ENCODE assay signal across 17 mouse cellular contexts in the genomic region with DNA sequence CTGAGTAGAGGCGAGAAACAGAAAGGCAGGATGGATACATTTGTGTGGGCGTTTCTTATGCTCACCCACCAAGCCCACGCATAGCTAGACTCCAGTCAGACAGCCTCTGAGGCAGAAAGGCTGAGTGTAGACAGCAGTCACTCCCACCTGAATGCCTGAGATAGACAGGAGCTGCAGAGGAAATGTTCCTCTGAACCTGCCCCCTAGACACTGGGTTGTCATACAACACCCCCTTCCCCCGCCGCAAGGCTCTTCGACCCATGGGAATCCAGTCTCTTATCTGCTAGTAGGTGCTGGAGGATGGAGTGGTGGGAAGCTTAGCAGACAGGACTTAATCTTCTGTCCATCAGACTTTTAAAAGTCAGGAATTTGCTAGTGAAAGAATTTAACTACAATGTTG.
DNase-seq lines count a peak whose midpoint lies in the region; ATAC-seq and TF ChIP-seq lines count a peak whose summit lies in the region.
"Had no signal": no experiment of that assay in that cellular context is flagged by ENCODE, and none has a peak within 500 bp of the region (broad histone marks: within the 10 kb centered on the region; RNA-seq: fewer than 3 reads in every experiment).

No protein-coding gene starts in this region.

- DNase-seq in heart, postnatal 4 days: no peak
- DNase-seq in kidney, postnatal 14 days: no peak
- DNase-seq in ES-E14 (ENCODE audit: low read depth, low spot score): peak; percentile 22
- no peak for DNase-seq in limb, embryonic 10.5 days (ENCODE audit: low spot score)
- DNase-seq in cerebellum, postnatal 4 days (ENCODE audit: low spot score in 2 of 2): no peak
- no peak for DNase-seq in embryo, embryonic 10.5 days (ENCODE audit: low spot score)
- DNase-seq: cerebellum, adult 11-12 months; cerebellum, postnatal 25 days; kidney, adult 11 months; lung, postnatal 10 days; right cerebral cortex, postnatal 14 days had no signal

- H3K4me3 ChIP-seq in heart, embryonic 12.5 days: no peak overlapping the region
- H3K4me3 ChIP-seq in kidney, embryonic 16.5 days (ENCODE audit: low read length): no peak overlapping the region
- H3K4me3 ChIP-seq in ES-E14 (ENCODE audit: insufficient read depth in 1 of 2, low read depth in 1 of 2, low read length in 2 of 2, poor library complexity in 1 of 2, severe bottlenecking in 1 of 2): no peak overlapping the region
- no peak overlapping the region for H3K4me3 ChIP-seq in limb, embryonic 10.5 days
- H3K4me3 ChIP-seq: forebrain, embryonic 15.5 days; stomach, embryonic 15.5 days had no signal

- peaks cover 36% of the 10 kb centered on the region for H3K4me1 ChIP-seq in heart, embryonic 12.5 days (replicated peaks)
- peaks cover 21% of the 10 kb centered on the region for H3K4me1 ChIP-seq in kidney, embryonic 16.5 days (ENCODE audit: insufficient read depth, low read length)
- peaks cover 0 to 11% of the 10 kb centered on the region in 2 experiments; a peak in 2 of 4 replicates for H3K4me1 ChIP-seq in ES-E14 (ENCODE audit: control insufficient read depth in 2 of 2, insufficient read depth in 2 of 2, low read length in 2 of 2, poor library complexity in 1 of 2)
- peaks cover 14% of the 10 kb centered on the region for H3K4me1 ChIP-seq in limb, embryonic 10.5 days

- H3K27ac ChIP-seq in heart, embryonic 12.5 days (ENCODE audit: poor library complexity, severe bottlenecking): peak overlapping the region; percentile 82
- 0 out of 2 replicates have a peak overlapping the region, but pooled peaks have one; percentile 7 for H3K27ac ChIP-seq in kidney, embryonic 16.5 days (ENCODE audit: low read length)
- no peak overlapping the region for H3K27ac ChIP-seq in ES-E14 (ENCODE audit: insufficient read depth, low read depth, low read length, poor library complexity, severe bottlenecking)
- H3K27ac ChIP-seq in limb, embryonic 10.5 days: 0 out of 2 replicates have a peak overlapping the region, but pooled peaks have one; percentile 23
- H3K27ac ChIP-seq: liver, embryonic 14.5 days; stomach, embryonic 15.5 days had no signal

- ATAC-seq in heart, embryonic 12.5 days (ENCODE audit: insufficient number of reproducible peaks, low FRiP score): peak; percentile 51; the same call in 1 of the 2 replicates
- ATAC-seq in kidney, embryonic 16.5 days (ENCODE audit: low FRiP score, low TSS enrichment): peak; percentile 78; the same call in 1 of the 2 replicates
- ATAC-seq: forebrain, embryonic 15.5 days; hindbrain, postnatal 0 days had no signal

- H3K36me3 ChIP-seq in heart, embryonic 12.5 days: peaks cover 24% of the 10 kb centered on the region
- H3K36me3 ChIP-seq in kidney, embryonic 16.5 days (ENCODE audit: insufficient read depth, low read length): no peaks in the 10 kb centered on the region
- no peaks in the 10 kb centered on the region for H3K36me3 ChIP-seq in ES-E14 (ENCODE audit: control insufficient read depth, insufficient read depth, low read length, poor library complexity, severe bottlenecking)
- no peaks in the 10 kb centered on the region for H3K36me3 ChIP-seq in limb, embryonic 10.5 days
- H3K36me3 ChIP-seq: forebrain, embryonic 15.5 days; stomach, embryonic 15.5 days had no signal

- H3K9ac ChIP-seq in heart, embryonic 12.5 days: no peak overlapping the region
- no peak overlapping the region for H3K9ac ChIP-seq in kidney, embryonic 16.5 days (replicated peaks; ENCODE audit: low read length)
- no peak overlapping the region for H3K9ac ChIP-seq in ES-E14 (ENCODE audit: insufficient read depth, low read depth, low read length, poor library complexity, severe bottlenecking)
- H3K9ac ChIP-seq: forebrain, embryonic 15.5 days; liver, embryonic 14.5 days; stomach, embryonic 15.5 days had no signal

- in situ Hi-C loops in ES-E14 (cut with MboI; ENCODE audit: low sequenced_read_pairs in 2 of 2, unreplicated experiment in 2 of 2): no loop called here

- 19% methylated on average over 6 of the region's 6 CpGs for WGBS in heart, embryonic 12.5 days
- WGBS in kidney, embryonic 16.5 days: 24% methylated on average over 6 of the region's 6 CpGs
- WGBS in limb, embryonic 10.5 days: 64% methylated on average over 6 of the region's 6 CpGs

- no peaks in the 10 kb centered on the region for H3K27me3 ChIP-seq in heart, embryonic 12.5 days (replicated peaks)
- H3K27me3 ChIP-seq in kidney, embryonic 16.5 days (ENCODE audit: insufficient read depth, low read length): no peaks in the 10 kb centered on the region
- no peaks in the 10 kb centered on the region for H3K27me3 ChIP-seq in limb, embryonic 10.5 days (ENCODE audit: low read depth, poor library complexity, severe bottlenecking)
- H3K27me3 ChIP-seq: forebrain, embryonic 15.5 days; stomach, embryonic 15.5 days had no signal

- no peaks in the 10 kb centered on the region for H3K9me3 ChIP-seq in heart, embryonic 12.5 days (replicated peaks)
- H3K9me3 ChIP-seq in kidney, embryonic 16.5 days (ENCODE audit: low read length): peaks cover 4% of the 10 kb centered on the region; the same call in 1 of the 2 replicates
- no peaks in the 10 kb centered on the region for H3K9me3 ChIP-seq in ES-E14 (ENCODE audit: control insufficient read depth, insufficient read depth, low read depth, low read length)
- H3K9me3 ChIP-seq in limb, embryonic 10.5 days (replicated peaks): no peaks in the 10 kb centered on the region
- H3K9me3 ChIP-seq: forebrain, embryonic 15.5 days; stomach, embryonic 15.5 days had no signal

- peak overlapping the region; percentile 32 for H3K4me2 ChIP-seq in heart, embryonic 12.5 days
- no peak overlapping the region for H3K4me2 ChIP-seq in kidney, embryonic 16.5 days (replicated peaks; ENCODE audit: low read depth, low read length)
- H3K4me2 ChIP-seq: forebrain, embryonic 15.5 days; stomach, embryonic 15.5 days had no signal

TF ChIP-seq in ES-E14, 5 proteins besides CTCF, POLR2A, EP300 and RAD21:
- TF ChIP-seq HCFC1 (IDR thresholded peaks at IDR 0.05; ENCODE audit: borderline replicate concordance, insufficient read depth, low read length): no peak
- TF ChIP-seq CHD2 (IDR thresholded peaks at IDR 0.05; ENCODE audit: low read depth, low read length): no peak
- no peak for TF ChIP-seq ZNF384 (IDR thresholded peaks at IDR 0.05; ENCODE audit: low read depth, low read length)
- no peak for TF ChIP-seq ZC3H11A (IDR thresholded peaks at IDR 0.05; ENCODE audit: borderline replicate concordance, low read depth, low read length)
